Mouse (Mus musculus) thymus, adult 2 months (tissue): ENCODE data around the gene Elf1.

ENCODE experiments used
- CTCF ChIP-seq: fragments of 200-500 bp; IDR thresholded peaks from 2 replicates; pipeline ENCODE4 v1.5.1; 2012; ENCODE audit warnings: mild to moderate bottlenecking, control low read depth, low read length, moderate library complexity, borderline replicate concordance; ENCODE audit not compliant: control insufficient read depth, poor library complexity, insufficient read depth; ENCODE audit errors: extremely low read depth
- POLR2A ChIP-seq: fragments of 200-500 bp; IDR thresholded peaks from 2 replicates; pipeline ENCODE4 v1.6.1; 2012; ENCODE audit warnings: mild to moderate bottlenecking, low read length, control low read depth, moderate library complexity; ENCODE audit not compliant: control insufficient read depth, poor library complexity, insufficient read depth; ENCODE audit errors: extremely low read depth

DNA sequence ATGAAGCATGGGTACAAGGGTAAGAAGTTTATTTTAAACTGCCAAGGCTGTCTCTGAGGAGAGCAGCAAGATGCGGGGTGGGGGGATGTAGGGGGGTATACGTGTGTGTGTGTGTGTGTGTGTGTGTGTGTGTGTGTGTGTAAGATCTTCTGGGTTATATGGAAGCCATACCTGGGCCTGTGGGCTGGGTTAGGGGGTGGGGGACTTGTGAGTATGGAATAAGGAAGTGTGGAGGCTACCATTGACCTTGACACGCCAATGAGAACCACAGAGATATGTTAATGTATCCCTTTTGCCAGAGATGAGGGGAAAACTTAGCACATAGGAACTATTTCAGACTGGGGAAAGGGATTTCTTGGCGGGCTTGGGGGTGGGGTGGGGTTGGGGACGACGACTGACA, 108.4 kb downstream of the Elf1 start:
- TF ChIP-seq POLR2A (no peak), CTCF (no peak)
